Mouse (Mus musculus) lung, adult 2 months (tissue): Measurements from ENCODE around the gene Ssna1.

ENCODE experiments used
- CTCF ChIP-seq: fragments of 200-500 bp; IDR thresholded peaks from 2 replicates; pipeline ENCODE4 v1.5.1; 2011; ENCODE audit warnings: mild to moderate bottlenecking, low read length, control low read depth; ENCODE audit not compliant: insufficient read depth
- POLR2A ChIP-seq: fragments of 200-500 bp; IDR thresholded peaks from 2 replicates; pipeline ENCODE4 v1.6.1; 2011; ENCODE audit warnings: low read depth, mild to moderate bottlenecking, control low read depth, low read length, borderline replicate concordance; ENCODE audit errors: extremely low read depth

GRCm38 (mm10) chr2:25243342-25243741 is 28.9 kb downstream of the Ssna1 start:
- TF ChIP-seq CTCF (no peak), POLR2A (no peak)
